Mouse (Mus musculus) E14TG2a.4 (cell line): ENCODE measurements at regions not wholly inside any gene's neighbourhood (a gene's known extent, or its start where the extent isn't known, plus 50 kb on each side); places are given as distances from the start of the nearest gene placed in this dataset.
A peak's percentile ranks its signal among the peaks of the same experiment; 100 is the strongest.

Experiments used
- CTCF ChIP-seq: conservative IDR thresholded peaks from 2 replicates; pipeline ENCODE4 v1.5.1; 2014; ENCODE audit warnings: low read length
- NANOG ChIP-seq: IDR thresholded peaks from 2 replicates; pipeline ENCODE4 v1.6.1; 2014; ENCODE audit warnings: borderline replicate concordance, low read length, mixed read lengths
- POU5F1 ChIP-seq: IDR thresholded peaks from 2 replicates; pipeline ENCODE4 v1.6.1; 2014; ENCODE audit warnings: low read length, borderline replicate concordance

GRCm38 (mm10) chr11:84647104-84647503 is 121.8 kb upstream of the Lhx1 start:
- peak; percentile 39 for TF ChIP-seq CTCF
- TF ChIP-seq NANOG: no peak
- TF ChIP-seq POU5F1: no peak
